Mouse (Mus musculus) left cerebral cortex, adult 2 months (tissue): ENCODE measurements around the gene Slc35b3. TPM values are rescaled to one million over a fixed set of nuclear protein-coding genes. Genes with fewer than 3 reads are reported as not detected.

Experiments used
- DNase-seq, 2 experiments: peaks; one replicate each; pipeline ENCODE4 v3.0.0; 2021 to 2022; ENCODE audit warnings: low spot score in 2 of 2, mixed read lengths in 1 of 2; ENCODE audit errors: extremely low spot score in 1 of 2
- H3K27ac ChIP-seq: fragments of 200-600 bp; 2 replicates; pipeline ENCODE4 v1.8.1; 2022
- H3K4me3 ChIP-seq: fragments of 200-600 bp; 2 replicates; pipeline ENCODE4 v1.8.1; 2022
- CTCF ChIP-seq: fragments of 200-600 bp; IDR thresholded peaks from 2 replicates; pipeline ENCODE4 v1.8.1; 2022; ENCODE audit warnings: antibody characterized with exemption, mild to moderate bottlenecking, moderate library complexity
- intact Hi-C: fragments of 180-260 bp; cut with DNase I; formaldehyde crosslinking; loops from one replicate; pipeline ENCODE4 v1.15.1; 2025
- total RNA-seq, 2 experiments: library from RNA; stranded (reverse); gene quantifications; 2 replicates each; pipeline ENCODE4 v1.2.3; 2021

The Slc35b3 gene
- total RNA-seq, 2 experiments from 2014 or later: 19.5 to 20.7 TPM

GRCm38 (mm10) chr13:38935856-38936446, 24.7 kb downstream of the Slc35b3 start:
- Histone ChIP-seq H3K27ac (no peak overlapping the region), H3K4me3 (no peak overlapping the region)
- intact Hi-C loops: loop anchor here (5.0 kb wide), 2 partner anchors 79 to 224 kb away; no protein-coding TSS in a partner anchor
- no peak for DNase-seq
- TF ChIP-seq CTCF: no peak

GRCm38 (mm10) chr13:38929843-38930578, 30.7 kb downstream of the Slc35b3 start:
- intact Hi-C loops: no loop called here
- no peak for TF ChIP-seq CTCF
- DNase-seq: no peak
- Histone ChIP-seq H3K4me3 (no peak overlapping the region), H3K27ac (no peak overlapping the region)

GRCm38 (mm10) chr13:38922676-38923075, 38.0 kb downstream of the Slc35b3 start:
- intact Hi-C loops: no loop called here

GRCm38 (mm10) chr13:38921306-38921705, 39.4 kb downstream of the Slc35b3 start:
- DNase-seq: no peak
- no peak for TF ChIP-seq CTCF
- Histone ChIP-seq H3K4me3 (no peak overlapping the region), H3K27ac (no peak overlapping the region)
- intact Hi-C loops: no loop called here

More at GRCm38 (mm10) chr13:38922676-38923075, 38.0 kb downstream of the Slc35b3 start:
- DNase-seq: no peak
- no peak for TF ChIP-seq CTCF
- H3K27ac ChIP-seq: no peak overlapping the region
- no peak overlapping the region for H3K4me3 ChIP-seq

GRCm38 (mm10) chr13:38918188-38918885, 42.3 kb downstream of the Slc35b3 start:
- TF ChIP-seq CTCF: no peak
- Histone ChIP-seq H3K27ac (no peak overlapping the region), H3K4me3 (no peak overlapping the region)
- no peak for DNase-seq
- intact Hi-C loops: no loop called here

GRCm38 (mm10) chr13:38917556-38917955, 43.1 kb downstream of the Slc35b3 start:
- DNase-seq: no peak
- Histone ChIP-seq H3K27ac (no peak overlapping the region), H3K4me3 (no peak overlapping the region)
- TF ChIP-seq CTCF: no peak
- intact Hi-C loops: no loop called here

- no peak for DNase-seq
- no peak for TF ChIP-seq CTCF
- H3K27ac ChIP-seq: no peak overlapping the region
- intact Hi-C loops: no loop called here
- no peak overlapping the region for H3K4me3 ChIP-seq
These were observed 45.9 kb downstream of the Slc35b3 start for GRCm38 (mm10) chr13:38914771-38915170.

GRCm38 (mm10) chr13:38892364-38892763, 68.3 kb downstream of the Slc35b3 start:
- intact Hi-C loops: no loop called here
- no peak for TF ChIP-seq CTCF

More at GRCm38 (mm10) chr13:38892364-38892763, 68.3 kb downstream of the Slc35b3 start:
- no peak overlapping the region for H3K27ac ChIP-seq
- no peak overlapping the region for H3K4me3 ChIP-seq
- DNase-seq: no peak
